Mouse (Mus musculus): ENCODE data around the gene Egfl8. TPM values are rescaled to one million over a fixed set of nuclear protein-coding genes. Genes with fewer than 3 reads are reported as not detected.
A peak's percentile ranks its signal among the peaks of the same experiment; 100 is the strongest.

The Egfl8 gene
- polyA plus RNA-seq, 1 experiment from 2014 or later = 2.3 TPM

DNA sequence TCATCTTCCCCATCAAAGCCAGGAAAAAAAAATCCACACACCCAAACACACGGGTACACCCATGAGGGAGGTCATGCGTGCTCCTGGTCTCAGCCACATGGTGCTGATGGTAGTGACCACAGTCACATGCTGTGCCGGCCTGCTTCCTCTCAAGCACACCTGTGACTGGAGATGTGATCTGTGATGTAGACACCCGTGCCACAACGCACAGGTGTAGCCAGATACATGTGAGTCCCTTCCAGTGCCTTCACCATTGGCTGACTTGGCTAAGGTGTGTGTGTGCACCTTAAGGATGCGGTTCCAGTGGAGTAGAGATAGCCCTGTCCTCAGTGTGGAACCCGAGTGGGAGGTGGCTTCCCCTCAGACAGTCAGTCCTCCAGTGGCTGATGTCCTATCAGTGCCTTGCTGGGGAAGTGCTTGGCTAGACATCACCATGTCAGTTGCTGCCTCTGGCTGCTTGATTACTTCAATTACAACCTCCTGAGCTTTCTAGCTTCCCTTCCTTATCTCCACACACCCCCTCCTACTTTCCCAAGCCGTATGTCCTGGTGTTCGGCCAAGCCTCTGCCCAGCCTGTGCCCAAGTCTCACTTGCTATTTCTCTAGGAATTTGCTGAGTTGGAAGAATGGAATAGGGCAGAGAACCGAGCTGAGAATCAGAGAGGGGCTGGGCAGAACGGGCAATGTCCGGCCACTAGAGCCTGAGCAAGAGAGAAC, 43.6 kb upstream of the Egfl8 start:
- 75% methylated on average over 12 of the region's 12 CpGs for WGBS

GRCm38 (mm10) chr17:34658591-34658990, 42.8 kb upstream of the Egfl8 start:
- no peak for ATAC-seq (replicated peaks; ENCODE audit: low FRiP score)
- 83% methylated on average over 3 of the region's 3 CpGs for WGBS
- peaks cover 3% of the 10 kb centered on the region; the same call in 1 of the 2 replicates for H3K4me1 ChIP-seq (replicated peaks; ENCODE audit: control insufficient read depth, insufficient read depth, low read length)

More for the DNA sequence above, 43.6 kb upstream of the Egfl8 start:
- Histone ChIP-seq H3K36me3 (ENCODE audit: control insufficient read depth, insufficient read depth, low read length) (no peaks in the 10 kb centered on the region), H3K9ac (ENCODE audit: low read length) (no peak overlapping the region), H3K4me1 (replicated peaks; ENCODE audit: control insufficient read depth, insufficient read depth, low read length) (peaks cover 3% of the 10 kb centered on the region; the same call in 1 of the 2 replicates), H3K4me3 (ENCODE audit: low read depth, low read length) (no peak overlapping the region), H3K4me2 (ENCODE audit: low read depth, low read length, severe bottlenecking) (no peak overlapping the region), H3K9me3 (ENCODE audit: control insufficient read depth, low read length) (no peaks in the 10 kb centered on the region), H3K27ac (ENCODE audit: low read depth, low read length) (no peak overlapping the region), H3K27me3 (ENCODE audit: control insufficient read depth, insufficient read depth, low read length) (0 out of 2 replicates have a peak, but pooled peaks cover 2% of the 10 kb centered on the region)
- ATAC-seq (replicated peaks; ENCODE audit: low FRiP score) (no peak), DNase-seq (ENCODE audit: low spot score) (peak; percentile 46)

GRCm38 (mm10) chr17:34658145-34658544, 42.4 kb upstream of the Egfl8 start:
- 78% methylated on average over 2 of the region's 2 CpGs for WGBS
- no peak for DNase-seq (ENCODE audit: low spot score)
- Histone ChIP-seq H3K9ac (ENCODE audit: low read length) (no peak overlapping the region), H3K4me1 (replicated peaks; ENCODE audit: control insufficient read depth, insufficient read depth, low read length) (peaks cover 3% of the 10 kb centered on the region; the same call in 1 of the 2 replicates), H3K4me3 (ENCODE audit: low read depth, low read length) (no peak overlapping the region), H3K27me3 (ENCODE audit: control insufficient read depth, insufficient read depth, low read length) (0 out of 2 replicates have a peak, but pooled peaks cover 2% of the 10 kb centered on the region), H3K27ac (ENCODE audit: low read depth, low read length) (no peak overlapping the region), H3K9me3 (ENCODE audit: control insufficient read depth, low read length) (no peaks in the 10 kb centered on the region), H3K4me2 (ENCODE audit: low read depth, low read length, severe bottlenecking) (no peak overlapping the region), H3K36me3 (ENCODE audit: control insufficient read depth, insufficient read depth, low read length) (no peaks in the 10 kb centered on the region; the same call in 1 of the 2 replicates)
- ATAC-seq (replicated peaks; ENCODE audit: low FRiP score) = no peak

More at GRCm38 (mm10) chr17:34658591-34658990, 42.8 kb upstream of the Egfl8 start:
- Histone ChIP-seq H3K4me3 (ENCODE audit: low read depth, low read length) (no peak overlapping the region), H3K36me3 (ENCODE audit: control insufficient read depth, insufficient read depth, low read length) (no peaks in the 10 kb centered on the region; the same call in 1 of the 2 replicates), H3K4me2 (ENCODE audit: low read depth, low read length, severe bottlenecking) (no peak overlapping the region), H3K27me3 (ENCODE audit: control insufficient read depth, insufficient read depth, low read length) (0 out of 2 replicates have a peak, but pooled peaks cover 2% of the 10 kb centered on the region), H3K27ac (ENCODE audit: low read depth, low read length) (no peak overlapping the region), H3K9ac (ENCODE audit: low read length) (no peak overlapping the region), H3K9me3 (ENCODE audit: control insufficient read depth, low read length) (no peaks in the 10 kb centered on the region)
- DNase-seq (ENCODE audit: low spot score) = no peak

DNA sequence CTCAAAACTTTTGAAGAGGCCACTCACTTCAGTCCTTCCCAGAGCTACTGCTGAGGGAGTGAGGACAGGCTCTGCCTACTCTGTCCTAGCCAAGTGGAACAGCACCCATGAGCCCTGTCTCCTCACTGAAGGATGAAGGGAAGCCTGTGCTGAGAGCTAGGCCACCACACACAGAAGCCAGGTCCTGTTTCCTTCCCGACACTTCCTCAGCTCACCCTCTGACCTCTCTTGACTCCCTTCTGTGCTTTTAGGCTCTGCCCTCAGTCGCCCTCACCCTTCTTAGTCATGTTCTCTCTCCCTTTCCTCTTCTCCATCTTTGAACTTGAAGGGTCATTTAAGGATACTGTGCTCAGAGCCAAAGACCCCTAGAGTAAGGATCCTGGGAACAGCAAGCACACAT, 41.5 kb upstream of the Egfl8 start:
- 32% methylated on average over 2 of the region's 2 CpGs for WGBS
- no peak overlapping the region for H3K27ac ChIP-seq (ENCODE audit: low read depth, low read length)

DNA sequence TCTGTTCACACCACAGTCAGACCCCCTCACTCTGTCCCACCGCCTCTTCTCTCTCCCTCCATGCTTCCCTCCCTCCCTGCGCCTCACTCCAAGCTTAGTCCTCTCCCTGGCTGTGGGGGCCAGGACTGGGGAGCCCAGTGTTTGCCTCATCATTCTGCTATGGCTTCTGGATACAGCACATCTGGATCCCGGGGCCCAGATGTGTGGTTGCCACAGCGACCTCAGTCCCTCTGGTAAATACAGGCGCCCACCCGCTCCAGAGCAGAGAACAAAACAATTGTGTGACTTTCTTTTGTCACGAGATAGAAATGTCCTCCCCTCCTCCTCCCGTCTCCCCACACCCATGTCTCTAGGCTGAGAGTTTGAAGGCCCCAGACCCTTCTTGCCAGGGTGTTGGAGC, 40.9 kb upstream of the Egfl8 start:
- H3K27ac ChIP-seq (ENCODE audit: low read depth, low read length) = no peak overlapping the region
- peaks cover 3% of the 10 kb centered on the region; the same call in 1 of the 2 replicates for H3K4me1 ChIP-seq (replicated peaks; ENCODE audit: control insufficient read depth, insufficient read depth, low read length)
- DNase-seq (ENCODE audit: low spot score) (peak; percentile 47), ATAC-seq (replicated peaks; ENCODE audit: low FRiP score) (no peak)
- H3K9ac ChIP-seq (ENCODE audit: low read length) = no peak overlapping the region
- no peak overlapping the region for H3K4me3 ChIP-seq (ENCODE audit: low read depth, low read length)
- no peak overlapping the region for H3K4me2 ChIP-seq (ENCODE audit: low read depth, low read length, severe bottlenecking)
- 0 out of 2 replicates have a peak, but pooled peaks cover 2% of the 10 kb centered on the region for H3K27me3 ChIP-seq (ENCODE audit: control insufficient read depth, insufficient read depth, low read length)
- H3K36me3 ChIP-seq (ENCODE audit: control insufficient read depth, insufficient read depth, low read length) = no peaks in the 10 kb centered on the region; the same call in 1 of the 2 replicates
- WGBS = 44% methylated on average over 8 of the region's 8 CpGs
- no peaks in the 10 kb centered on the region for H3K9me3 ChIP-seq (ENCODE audit: control insufficient read depth, low read length)

More for the DNA sequence above, 41.5 kb upstream of the Egfl8 start:
- Histone ChIP-seq H3K4me3 (ENCODE audit: low read depth, low read length) (no peak overlapping the region), H3K9me3 (ENCODE audit: control insufficient read depth, low read length) (no peaks in the 10 kb centered on the region), H3K4me2 (ENCODE audit: low read depth, low read length, severe bottlenecking) (no peak overlapping the region), H3K27me3 (ENCODE audit: control insufficient read depth, insufficient read depth, low read length) (0 out of 2 replicates have a peak, but pooled peaks cover 2% of the 10 kb centered on the region), H3K9ac (ENCODE audit: low read length) (no peak overlapping the region), H3K4me1 (replicated peaks; ENCODE audit: control insufficient read depth, insufficient read depth, low read length) (peaks cover 3% of the 10 kb centered on the region; the same call in 1 of the 2 replicates), H3K36me3 (ENCODE audit: control insufficient read depth, insufficient read depth, low read length) (no peaks in the 10 kb centered on the region; the same call in 1 of the 2 replicates)
- ATAC-seq (replicated peaks; ENCODE audit: low FRiP score) = no peak
- DNase-seq (ENCODE audit: low spot score) = no peak

DNA sequence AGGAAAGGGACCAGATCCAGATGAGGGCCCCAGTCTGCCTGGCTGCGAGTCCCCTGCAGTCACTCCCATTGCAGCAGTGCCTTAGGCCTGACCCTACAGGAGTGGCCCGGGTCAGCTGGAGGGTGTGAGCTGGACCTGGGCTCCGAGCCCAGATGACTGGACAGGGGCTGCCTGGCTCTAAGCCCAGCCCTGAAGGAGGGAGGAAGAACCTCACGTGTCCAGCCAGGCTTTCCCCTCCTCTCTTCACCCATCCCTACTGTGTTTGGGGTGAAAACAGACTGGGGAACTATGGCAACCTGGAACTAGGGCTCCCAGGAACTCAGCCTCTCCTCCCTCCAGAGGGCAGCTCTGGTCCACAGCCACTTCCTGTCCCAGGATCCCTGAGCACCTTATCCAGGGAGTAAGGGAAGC, 39.8 kb upstream of the Egfl8 start:
- WGBS = 60% methylated on average over 4 of the region's 4 CpGs
- ATAC-seq (replicated peaks; ENCODE audit: low FRiP score) (no peak), DNase-seq (ENCODE audit: low spot score) (peak; percentile 49)
- Histone ChIP-seq H3K4me1 (replicated peaks; ENCODE audit: control insufficient read depth, insufficient read depth, low read length) (peaks cover 3% of the 10 kb centered on the region; the same call in 1 of the 2 replicates), H3K4me3 (ENCODE audit: low read depth, low read length) (no peak overlapping the region), H3K27me3 (ENCODE audit: control insufficient read depth, insufficient read depth, low read length) (no peaks in the 10 kb centered on the region), H3K9me3 (ENCODE audit: control insufficient read depth, low read length) (no peaks in the 10 kb centered on the region), H3K9ac (ENCODE audit: low read length) (no peak overlapping the region), H3K4me2 (ENCODE audit: low read depth, low read length, severe bottlenecking) (no peak overlapping the region), H3K27ac (ENCODE audit: low read depth, low read length) (no peak overlapping the region), H3K36me3 (ENCODE audit: control insufficient read depth, insufficient read depth, low read length) (peaks cover under 1% of the 10 kb centered on the region; the same call in 1 of the 2 replicates)

GRCm38 (mm10) chr17:34655160-34655559, 39.4 kb upstream of the Egfl8 start:
- Histone ChIP-seq H3K27me3 (ENCODE audit: control insufficient read depth, insufficient read depth, low read length) (no peaks in the 10 kb centered on the region), H3K27ac (ENCODE audit: low read depth, low read length) (no peak overlapping the region), H3K36me3 (ENCODE audit: control insufficient read depth, insufficient read depth, low read length) (peaks cover 4% of the 10 kb centered on the region; the same call in 1 of the 2 replicates), H3K4me2 (ENCODE audit: low read depth, low read length, severe bottlenecking) (no peak overlapping the region), H3K4me1 (replicated peaks; ENCODE audit: control insufficient read depth, insufficient read depth, low read length) (peaks cover 3% of the 10 kb centered on the region; the same call in 1 of the 2 replicates), H3K9ac (ENCODE audit: low read length) (no peak overlapping the region), H3K4me3 (ENCODE audit: low read depth, low read length) (no peak overlapping the region), H3K9me3 (ENCODE audit: control insufficient read depth, low read length) (no peaks in the 10 kb centered on the region)
- DNase-seq (ENCODE audit: low spot score) (no peak), ATAC-seq (replicated peaks; ENCODE audit: low FRiP score) (no peak)
- WGBS = 86% methylated on average over 7 of the region's 7 CpGs

DNA sequence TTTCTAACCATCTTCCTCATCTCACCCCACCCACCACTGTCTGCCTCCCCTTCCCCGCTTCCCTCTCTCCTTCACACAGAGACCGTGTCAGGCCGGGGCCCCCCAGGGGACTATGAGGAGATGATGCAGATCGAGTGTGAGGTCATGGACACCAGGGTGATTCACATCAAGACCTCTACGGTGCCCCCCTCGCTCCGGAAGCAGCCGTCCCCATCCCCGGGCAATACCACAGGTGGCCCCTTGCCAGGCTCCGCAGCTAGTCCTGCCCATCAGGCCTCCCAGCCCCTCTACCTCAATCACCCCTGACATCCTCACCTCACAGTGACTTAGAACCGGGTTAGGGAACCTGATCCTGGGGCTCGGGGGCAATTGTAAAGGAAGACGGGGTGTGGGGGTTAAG, 38.6 kb upstream of the Egfl8 start:
- H3K27ac ChIP-seq (ENCODE audit: low read depth, low read length) = no peak overlapping the region
- H3K9me3 ChIP-seq (ENCODE audit: control insufficient read depth, low read length) = no peaks in the 10 kb centered on the region
- H3K4me3 ChIP-seq (ENCODE audit: low read depth, low read length) = no peak overlapping the region
- no peak for DNase-seq (ENCODE audit: low spot score)
- H3K4me1 ChIP-seq (replicated peaks; ENCODE audit: control insufficient read depth, insufficient read depth, low read length) = peaks cover 3% of the 10 kb centered on the region; the same call in 1 of the 2 replicates
- H3K4me2 ChIP-seq (ENCODE audit: low read depth, low read length, severe bottlenecking) = no peak overlapping the region
- H3K9ac ChIP-seq (ENCODE audit: low read length) = no peak overlapping the region
- peaks cover 4% of the 10 kb centered on the region; the same call in 1 of the 2 replicates for H3K36me3 ChIP-seq (ENCODE audit: control insufficient read depth, insufficient read depth, low read length)
- ATAC-seq (replicated peaks; ENCODE audit: low FRiP score) = no peak
- H3K27me3 ChIP-seq (ENCODE audit: control insufficient read depth, insufficient read depth, low read length) = no peaks in the 10 kb centered on the region
- WGBS = 95% methylated on average over 13 of the region's 13 CpGs

Data from forebrain, embryonic 11.5 days (tissue).